Mouse (Mus musculus): Measurements from ENCODE around the gene Cd82. TPM values are rescaled to one million over a fixed set of nuclear protein-coding genes. Genes with fewer than 3 reads are reported as not detected.
A peak's percentile ranks its signal among the peaks of the same experiment; 100 is the strongest.

Gene Cd82
- polyA plus RNA-seq, 2 experiments from 2014 or later: 408 to 719 TPM

DNA sequence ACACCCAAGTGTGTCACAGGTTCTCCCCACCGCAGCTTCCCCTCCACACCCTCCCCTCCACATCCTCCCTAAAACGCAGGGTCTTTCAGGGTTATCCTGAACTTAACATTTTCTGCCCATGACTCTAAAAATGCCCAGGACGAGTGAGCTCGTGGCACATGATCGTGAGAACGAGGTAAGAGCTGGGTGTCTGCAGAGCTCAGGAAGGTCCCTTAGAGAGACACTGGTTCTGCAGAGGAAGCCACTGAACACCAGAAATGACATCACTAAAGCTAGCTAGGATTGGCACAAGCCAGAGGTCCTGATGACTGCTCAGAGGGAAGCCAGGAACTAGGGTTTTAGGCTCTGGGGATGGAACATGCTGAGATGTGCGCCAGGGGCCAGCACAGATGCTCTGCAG, 18.7 kb downstream of the Cd82 start:
- peak; percentile 62 for ATAC-seq

DNA sequence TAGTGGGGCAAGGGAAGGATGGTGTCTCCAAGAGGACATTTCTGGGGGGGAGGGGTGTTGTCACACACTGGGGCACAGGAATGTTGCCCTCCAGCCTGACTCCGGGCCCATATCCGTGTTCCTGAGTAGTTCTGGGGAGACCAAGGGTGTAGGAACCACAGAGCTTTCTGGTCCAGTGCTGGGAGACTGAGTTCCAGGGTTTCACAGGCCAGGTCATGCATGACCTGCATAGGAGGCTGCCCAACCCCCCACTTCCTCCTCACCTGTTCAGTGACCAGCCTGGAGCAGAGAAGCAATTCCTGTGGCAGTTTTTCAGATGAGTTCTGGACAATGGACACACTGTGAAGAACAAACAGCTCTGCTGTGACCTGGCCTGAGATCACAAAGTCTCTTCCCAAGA, 19.8 kb downstream of the Cd82 start:
- ATAC-seq: no peak

DNA sequence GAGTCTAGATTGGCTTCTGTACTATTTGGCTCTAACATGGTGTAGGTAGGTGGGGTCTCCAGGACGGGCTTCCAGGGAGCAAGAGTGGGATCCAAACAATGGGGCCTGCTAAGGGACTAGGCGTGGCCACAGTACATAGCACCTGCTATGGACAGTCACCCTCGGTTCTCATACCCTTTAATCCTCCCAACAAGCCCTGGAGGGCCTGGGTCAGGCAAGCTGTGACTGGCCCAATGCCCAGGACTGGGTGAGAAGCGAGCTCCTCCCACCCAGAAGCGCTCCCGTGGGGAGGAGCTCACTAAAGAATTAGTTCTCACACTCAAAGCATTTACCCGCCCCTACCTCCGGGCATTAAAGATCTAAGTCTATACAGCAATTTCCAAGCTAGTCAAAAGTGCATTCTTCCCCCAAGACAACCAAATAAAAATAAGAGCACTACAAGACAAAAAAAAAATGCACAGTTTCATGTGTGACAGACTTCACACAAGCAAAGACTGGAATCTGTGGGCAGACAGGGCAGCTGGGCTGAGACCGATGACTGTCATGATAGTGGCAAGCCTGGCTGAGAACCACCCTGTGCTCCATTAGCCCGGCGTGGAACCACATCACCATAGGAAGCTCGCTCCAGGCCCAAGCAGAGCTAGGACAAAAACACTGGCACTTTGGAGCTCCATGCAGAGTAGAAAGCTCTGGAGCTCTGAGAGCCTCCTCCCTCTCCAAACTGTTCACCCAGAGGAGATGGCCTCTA, 23.0 kb downstream of the Cd82 start:
- ATAC-seq: no peak

DNA sequence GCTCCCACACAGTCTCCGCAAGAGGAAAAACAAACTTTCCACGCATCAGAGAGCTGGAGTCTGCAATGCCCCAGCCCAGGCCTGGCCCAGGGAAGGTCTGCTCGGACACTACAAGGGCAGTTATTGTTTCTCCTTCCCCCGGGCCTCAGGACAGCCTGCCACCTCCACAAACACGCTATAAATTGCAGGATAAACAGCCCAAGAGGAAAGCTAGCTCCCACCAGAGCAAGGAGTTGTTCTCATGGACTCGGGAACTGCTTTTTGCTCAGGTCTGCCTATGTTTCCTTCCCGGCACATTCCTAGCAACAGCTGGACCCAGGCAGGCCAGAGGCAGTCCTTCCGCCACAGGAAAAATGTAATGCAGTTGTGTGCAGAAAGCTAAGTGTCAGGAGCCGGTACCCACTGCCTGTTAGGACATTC, 23.6 kb downstream of the Cd82 start:
- ATAC-seq: no peak

DNA sequence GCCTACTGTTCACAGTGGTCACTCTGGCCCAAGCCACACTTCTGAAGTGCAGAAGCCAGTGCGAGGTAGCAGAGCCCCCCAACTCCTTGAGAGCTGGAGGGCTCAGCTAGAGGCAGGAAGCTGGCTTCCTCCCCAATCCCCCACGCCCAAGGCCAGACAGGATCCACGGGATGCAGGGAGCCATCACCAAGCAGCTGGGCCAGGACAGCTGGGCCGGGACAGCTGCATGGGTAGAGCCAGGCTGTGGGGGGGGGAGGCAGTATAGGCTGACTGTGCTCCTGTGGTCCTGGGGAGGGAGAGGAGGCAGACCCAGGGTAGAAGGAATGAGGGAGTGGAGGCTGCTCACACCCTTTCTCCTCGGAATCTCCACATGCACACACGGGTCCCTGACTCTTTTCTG, 24.6 kb downstream of the Cd82 start:
- ATAC-seq: no peak

DNA sequence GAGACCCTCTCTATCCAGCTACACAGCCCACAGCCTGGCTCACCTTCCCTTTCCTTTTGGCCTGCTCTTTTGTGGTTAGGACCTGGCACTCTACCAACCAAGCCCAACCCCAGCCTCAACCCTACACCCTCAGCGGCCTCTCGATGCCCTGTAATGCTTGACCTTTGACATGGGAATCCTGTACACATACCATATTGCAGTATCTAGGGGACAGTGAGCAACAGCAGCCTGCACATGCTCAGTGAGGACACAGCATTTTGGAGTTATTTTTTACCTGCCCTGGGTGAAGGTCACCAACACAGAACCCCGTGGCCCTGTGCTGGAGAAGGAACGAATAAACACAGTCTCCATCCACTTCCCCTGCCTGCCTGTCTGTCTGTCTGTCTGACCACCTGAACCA, 27.4 kb downstream of the Cd82 start:
- no peak for ATAC-seq

DNA sequence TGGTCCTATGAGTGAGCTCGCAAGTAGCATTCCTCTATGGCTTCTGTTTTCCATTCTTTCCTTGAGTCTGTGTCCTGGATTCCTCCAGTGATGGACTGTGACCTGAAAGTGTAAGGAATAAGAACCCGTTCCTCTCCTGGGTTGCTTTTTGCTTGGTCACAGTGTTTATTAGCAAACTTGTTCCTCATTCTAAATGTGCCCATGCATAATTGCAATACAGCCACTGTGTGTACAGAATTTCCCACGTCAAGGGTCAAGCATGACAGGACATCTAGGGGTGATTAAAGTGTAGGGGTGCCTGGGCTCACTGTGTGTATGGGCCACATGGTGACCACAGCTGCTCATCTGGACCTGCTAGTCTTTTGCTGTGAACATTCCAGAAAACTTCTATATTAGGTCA, 28.0 kb downstream of the Cd82 start:
- no peak for ATAC-seq

DNA sequence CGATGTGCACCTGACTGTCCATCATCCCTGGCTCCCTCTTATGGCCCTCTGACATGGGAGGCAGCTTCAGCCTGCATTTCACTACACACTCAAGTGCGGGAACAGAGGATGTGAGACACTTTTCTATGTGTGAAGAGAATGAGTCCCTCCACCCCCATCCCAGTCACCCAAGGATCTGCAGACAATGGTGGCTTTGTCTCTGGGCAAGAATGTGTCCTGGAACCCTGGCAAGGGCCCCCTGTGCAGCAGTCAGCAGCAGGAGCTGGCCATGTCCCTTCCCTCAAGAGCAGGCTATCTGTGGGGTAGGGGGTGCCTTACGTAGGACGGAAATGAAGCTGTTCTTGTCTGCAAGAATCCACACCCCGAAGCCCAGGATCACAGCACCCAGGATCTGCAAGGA, 29.4 kb downstream of the Cd82 start:
- no peak for ATAC-seq

DNA sequence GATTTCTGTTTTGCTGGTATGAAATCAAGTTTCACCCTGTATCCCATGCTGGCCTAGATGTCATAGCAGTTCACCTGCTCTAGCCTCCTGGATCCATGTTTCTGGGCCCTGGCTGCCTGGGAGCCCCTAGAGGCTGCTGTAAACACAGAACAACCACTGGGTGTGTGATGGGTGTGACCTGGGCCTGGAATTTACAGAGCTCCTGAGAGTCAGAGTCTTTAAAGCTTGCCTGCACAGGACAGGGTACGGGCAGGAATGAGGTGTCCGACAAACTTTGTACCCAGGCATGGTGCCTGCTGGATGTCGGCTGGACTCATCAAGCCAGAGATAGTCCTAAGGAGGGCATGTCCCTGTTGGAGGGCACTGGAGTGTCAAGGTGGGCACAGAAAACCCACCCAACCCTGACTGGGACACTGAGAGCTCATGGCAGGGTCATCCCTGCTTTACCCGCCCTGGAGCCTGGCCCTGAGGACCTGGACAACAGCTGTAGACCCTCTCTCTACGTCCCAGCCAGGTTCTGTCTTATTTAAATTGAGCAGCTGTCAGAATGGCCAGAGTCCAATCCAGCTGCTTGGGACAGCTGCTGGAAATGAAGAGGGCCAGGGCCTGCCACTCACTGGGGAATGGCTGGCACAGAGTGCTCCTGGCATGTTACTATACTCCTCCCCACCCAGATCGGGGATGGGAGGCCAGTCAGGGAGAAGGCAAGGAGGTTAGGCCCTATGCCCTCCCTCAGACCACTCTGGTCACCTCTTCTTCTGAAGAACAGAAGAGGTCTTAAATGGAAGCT, 30.1 kb downstream of the Cd82 start:
- no peak for ATAC-seq

DNA sequence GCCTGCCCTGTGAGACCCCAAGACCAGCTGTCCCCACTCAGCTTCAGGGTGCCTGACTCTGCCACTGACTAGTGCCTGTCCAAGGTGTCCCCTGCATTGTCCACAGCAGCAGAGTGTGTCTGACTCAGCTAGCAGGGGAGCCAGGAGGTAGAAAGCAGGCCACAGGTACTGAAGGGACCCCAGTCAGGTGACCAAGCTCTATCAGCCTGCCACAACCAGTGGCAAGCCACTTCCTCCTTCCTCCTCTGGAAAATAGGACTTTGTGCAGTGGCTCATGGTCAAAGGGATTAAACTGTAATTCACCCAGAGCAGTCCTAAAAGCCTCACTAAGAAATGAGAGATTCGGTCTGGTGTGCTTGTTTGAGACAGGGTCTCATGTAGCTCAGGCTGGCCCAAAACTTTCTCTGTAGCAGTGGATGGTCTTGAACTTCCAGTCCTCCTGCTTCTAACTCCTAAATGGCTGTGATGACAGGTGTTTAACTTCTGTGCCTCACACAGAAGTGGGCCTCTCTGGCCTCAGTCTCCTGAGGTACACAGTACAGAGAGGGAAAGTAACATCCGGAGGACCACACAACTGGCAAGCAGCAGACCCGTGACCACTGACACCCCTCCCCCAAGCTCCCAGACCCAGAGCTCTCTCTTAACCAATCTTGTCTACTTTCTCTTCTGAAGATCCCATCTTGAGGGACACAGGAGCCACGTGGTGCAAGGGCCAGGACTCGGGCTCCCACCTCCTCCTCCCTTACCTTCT, 31.2 kb downstream of the Cd82 start:
- no peak for ATAC-seq

DNA sequence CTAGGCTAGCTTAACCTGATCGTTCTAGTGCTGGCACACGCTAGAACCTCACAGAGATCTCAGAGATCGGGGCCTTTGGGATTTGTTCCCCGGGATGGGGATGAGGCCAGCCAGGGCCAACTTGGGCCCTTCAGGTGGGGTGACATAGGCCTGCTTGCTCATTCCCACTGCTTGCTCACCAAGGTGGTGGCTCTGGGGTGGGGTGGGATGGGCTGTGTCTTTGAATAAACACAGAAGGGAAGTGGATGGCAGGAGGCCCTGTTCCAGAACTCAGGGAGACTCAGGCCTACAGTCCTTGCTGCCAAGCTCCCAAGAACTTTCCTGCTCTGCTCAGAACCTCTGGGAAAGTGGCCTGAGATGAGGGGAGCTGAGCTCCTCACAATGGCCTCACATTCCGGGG, 31.9 kb downstream of the Cd82 start:
- no peak for ATAC-seq

DNA sequence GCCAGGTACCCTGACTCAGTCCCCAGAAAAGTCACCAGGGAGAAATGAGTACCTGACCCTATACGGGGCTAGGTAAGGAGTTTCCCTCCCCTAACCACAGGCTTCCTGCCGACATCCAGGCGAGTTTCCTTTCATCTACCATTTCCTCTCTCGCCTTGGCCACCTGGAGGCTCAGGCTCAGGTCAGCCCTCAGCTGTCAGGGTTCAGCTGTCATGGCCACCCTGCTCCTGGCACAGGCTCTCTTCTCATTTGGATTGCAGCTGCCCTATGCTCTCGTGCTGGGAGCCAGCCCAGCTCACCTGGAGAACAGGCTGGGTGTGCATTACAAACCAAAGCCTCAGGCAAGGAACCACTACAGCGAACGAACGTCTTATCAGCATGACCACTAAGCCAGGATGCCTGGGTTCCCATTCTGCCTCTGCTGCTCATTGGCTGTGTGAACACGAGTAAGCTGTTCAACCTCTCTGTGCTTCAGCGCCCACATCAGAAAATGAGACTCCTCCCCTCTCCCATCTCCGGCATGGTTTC, 34.9 kb downstream of the Cd82 start:
- ATAC-seq: peak; percentile 53

DNA sequence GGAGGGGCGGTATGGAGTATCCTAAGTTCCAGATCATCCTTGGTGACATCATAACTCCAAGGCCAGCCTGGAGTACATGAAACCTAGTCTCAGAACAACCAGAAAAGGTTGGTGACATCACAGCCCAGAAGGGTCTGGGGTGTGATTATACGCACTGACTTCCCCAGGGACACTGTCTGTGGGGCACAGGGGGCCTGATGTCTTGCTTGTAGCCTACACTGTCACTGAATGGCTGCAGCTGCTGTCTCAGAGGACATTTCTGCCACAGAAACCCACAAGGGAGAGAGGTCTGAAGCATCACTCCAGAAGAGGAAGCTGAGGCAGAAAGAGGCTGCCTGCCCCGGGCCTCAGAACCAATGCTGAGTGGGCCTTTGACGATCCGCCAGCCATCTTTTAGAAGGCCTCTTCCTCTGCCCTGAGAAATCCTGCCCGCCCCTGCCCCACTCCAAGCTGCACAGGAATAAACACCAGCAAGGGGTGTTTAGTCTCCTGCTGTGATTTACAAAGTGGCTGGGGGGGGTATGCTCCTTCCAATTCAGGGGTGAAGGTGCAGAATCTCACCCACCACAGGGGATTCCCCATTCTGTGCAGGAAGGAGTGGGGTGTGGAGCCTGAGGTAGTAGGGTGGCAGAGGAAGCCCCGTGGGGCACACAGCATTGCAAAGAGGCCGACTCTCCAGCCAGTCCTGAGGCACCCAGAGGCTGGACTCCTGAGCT, 35.8 kb downstream of the Cd82 start:
- peak; percentile 38 for ATAC-seq

DNA sequence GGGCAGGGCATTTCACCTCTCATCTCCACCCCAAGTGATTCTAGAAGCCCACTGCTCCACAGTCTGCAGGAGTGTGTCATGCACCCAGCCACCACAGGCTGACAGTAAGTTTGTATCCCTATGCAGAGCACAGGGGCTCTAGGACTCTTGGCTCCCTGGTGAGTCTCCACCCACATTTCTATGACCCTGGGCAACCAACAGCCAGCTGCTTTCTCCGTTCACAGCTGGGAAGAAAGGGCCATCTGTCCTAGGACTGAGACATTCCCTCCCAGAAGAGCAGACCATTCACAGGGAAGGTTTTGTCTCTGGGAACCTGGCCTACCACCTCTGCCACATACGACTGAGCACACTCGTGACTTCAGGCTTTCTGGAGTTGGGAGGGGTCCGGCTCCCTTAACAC, 37.1 kb downstream of the Cd82 start:
- ATAC-seq: no peak

DNA sequence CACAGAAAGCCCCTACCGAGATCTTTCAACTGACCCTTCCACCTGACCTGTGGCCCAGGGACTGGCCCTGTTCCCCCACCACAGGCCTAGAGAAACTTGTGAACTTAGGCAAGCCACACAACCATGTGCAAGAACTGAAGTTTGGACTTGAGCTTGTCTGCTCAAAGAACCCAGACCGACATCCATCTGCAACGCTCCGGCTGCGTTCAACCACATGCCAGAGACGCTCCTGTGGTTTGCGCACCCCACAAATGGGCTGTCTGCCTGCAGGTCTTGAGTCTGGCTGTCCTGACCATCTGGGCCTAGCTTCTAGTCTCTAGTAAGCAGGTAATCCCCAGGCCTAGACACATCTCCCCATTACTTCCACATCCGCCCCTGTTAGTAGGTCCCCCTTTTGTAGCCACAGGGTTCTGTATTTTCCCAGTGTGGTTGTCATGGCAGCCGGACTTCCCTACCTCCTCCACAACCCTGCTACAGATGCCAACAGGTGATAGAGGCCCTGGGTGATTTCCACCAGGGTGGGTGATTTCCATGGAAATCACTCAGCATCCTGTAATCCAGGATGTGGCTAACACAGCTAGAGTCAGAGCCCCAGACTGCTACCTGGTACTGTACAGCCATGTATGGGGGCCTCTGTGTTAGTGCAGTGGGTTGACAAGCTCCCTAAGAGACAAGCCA, 38.5 kb downstream of the Cd82 start:
- peak; percentile 60 for ATAC-seq

DNA sequence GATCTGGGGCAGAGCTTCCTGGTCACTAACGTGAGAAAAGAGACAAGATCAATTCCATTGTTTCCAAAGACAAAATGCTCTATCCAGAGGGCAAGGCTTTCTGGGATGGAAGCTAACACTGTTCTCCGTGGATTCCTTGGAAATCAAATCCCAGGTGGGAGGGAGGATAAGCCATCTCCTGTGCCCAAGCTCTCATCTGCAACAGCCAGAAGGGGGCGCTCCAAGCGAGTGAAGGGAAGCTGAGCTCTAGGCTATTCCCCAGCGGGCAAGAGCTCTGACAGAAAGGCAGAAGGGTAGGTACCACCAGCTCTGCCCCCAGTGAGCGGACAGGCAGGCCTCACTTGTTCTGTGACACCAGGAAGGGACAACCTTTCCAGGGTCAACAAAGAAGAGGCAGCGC, 41.6 kb downstream of the Cd82 start:
- no peak for ATAC-seq

DNA sequence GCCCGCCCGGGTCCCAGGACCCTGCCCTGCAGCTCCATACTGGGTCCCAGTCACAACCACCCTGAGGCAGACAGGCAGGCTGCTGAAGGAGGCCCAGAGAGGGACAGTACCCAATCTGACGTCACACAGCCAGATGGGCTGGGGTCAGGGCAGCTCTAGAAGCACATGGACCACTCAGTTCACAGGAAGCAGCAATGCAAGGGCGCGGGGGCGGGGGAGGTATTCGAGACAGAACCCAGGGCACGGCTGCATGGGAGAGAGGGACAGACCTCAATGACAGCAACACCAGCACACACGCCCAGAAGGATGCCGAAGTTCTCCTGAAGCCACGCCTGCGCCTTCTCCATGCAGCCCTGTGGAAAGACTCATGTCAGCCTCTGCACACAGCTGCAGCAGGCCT, 43.0 kb downstream of the Cd82 start:
- no peak for ATAC-seq

DNA sequence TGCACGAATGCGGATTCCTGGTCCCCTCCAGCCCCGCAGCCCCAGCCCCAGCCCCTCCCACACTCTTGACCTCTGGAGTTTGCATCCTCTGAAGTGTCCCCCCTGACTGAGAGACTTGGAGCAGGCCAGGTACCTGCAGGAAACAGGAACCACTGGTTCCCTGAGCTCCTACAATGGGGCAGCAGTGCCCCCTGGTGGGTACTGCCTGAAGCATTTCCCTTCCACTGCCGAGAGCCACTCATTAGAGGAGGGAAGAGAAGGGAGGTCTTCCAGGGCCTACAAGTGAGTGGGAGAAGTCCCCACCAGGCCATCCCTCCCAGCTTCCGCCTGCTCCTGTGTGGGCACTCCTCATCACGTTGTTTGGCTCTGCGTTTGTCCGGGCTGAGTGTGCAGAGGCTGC, 44.5 kb downstream of the Cd82 start:
- peak; percentile 38 for ATAC-seq

DNA sequence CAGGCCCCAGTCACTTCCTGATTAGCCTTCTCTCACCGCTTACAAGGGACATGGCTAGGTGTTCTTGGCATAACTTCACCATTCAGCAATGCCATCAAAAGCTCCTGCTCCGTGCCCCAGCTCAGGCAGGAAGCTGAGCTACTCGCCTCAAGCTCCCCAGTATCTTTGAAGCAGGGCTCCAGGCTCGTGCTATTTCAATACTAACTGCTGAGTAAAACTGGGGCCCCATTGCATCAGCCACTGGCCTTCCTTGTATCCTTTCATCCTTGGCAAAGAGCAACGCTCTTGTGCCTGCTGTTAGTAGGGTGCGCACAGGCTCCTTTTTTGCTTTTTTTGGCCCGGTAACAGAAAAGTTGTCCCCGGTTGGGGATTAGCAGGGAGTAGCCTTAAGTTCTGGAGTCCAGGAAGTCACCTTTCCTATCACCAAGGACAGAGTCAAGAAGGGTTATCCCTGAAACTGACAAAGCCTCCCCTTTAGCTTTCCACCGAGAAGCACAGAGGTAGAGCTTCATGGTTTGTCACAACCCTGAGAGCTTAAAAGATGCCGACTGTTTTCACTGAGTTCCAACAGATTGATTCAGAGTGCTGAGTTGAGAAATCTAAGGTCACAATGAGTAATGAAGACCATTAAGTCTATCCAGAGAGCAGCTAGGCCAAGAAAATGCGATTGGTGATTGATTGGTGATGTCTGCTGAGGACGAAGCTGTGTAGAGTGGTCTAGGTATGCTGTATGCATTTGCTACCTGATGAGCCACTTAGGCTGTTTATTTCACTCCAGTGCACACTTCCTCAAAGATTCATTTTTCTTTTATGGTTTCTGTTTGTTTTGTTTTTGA, 45.8 kb downstream of the Cd82 start:
- ATAC-seq: no peak

DNA sequence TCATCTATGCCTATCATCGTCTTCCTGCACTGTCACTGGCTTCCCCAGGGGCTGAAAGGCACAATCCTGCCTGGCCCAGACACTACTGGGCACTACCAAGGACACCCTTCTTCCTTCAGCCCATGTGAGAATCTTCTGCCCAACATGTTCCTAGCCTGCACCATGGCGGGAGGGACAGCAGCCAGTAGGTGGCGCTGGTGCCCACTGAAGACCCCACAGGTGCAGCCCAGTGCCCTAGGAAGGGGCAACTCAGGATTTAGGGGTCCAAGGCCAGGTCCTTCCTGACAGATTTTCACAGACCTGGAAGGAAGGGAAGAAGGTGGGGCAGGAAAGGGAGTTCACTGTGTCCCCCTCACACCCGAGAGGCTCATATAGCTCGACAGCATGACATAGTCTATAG, 47.7 kb downstream of the Cd82 start:
- ATAC-seq: no peak

DNA sequence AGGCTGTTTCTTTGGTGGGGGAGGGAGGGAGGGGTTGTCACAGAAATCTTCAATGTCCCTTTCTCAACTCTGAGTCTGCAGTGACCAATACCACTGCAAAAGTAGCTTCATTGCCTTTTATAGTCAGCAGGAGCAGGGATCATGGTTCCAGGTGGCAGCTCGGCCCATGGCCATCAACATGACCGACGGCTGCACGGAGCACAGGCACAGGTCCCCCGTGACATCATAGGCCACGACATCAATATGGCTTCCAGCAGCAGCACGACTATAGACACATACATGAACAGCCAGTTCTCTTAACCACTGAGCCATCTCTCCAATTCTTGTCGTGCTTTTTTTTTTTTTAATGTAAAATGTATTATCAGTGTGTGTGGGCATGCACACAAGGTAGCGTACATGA, 48.8 kb downstream of the Cd82 start:
- ATAC-seq: no peak
